Mouse (Mus musculus): ENCODE data around the gene Cox14. TPM values are rescaled to one million over a fixed set of nuclear protein-coding genes. Genes with fewer than 3 reads are reported as not detected.

Gene Cox14
- polyA plus RNA-seq, 1 experiment from 2014 or later = 153 TPM

DNA sequence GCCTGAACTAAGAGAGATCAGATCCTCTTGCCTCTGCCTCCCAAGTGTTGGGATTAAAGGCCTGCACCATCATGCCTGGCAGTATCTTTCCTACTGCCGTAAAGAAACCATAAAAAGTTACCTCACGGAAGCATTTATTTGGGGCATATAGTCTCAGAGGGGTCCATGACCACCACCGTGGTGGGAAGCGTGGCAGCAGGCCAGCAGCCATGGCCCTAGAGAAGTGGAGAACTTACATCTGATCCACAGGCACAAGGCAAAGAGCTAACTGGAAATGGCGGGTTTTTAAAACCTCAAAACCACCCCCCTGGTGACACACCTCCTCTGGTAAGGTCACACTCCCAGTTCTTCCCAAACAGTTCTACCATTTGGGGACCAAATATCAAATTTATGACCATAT lies 2.8 kb downstream of the Cox14 start:
- peaks cover 22% of the 10 kb centered on the region for H3K4me1 ChIP-seq (replicated peaks; ENCODE audit: control insufficient read depth, insufficient read depth, low read length)
- H3K4me2 ChIP-seq = no peak overlapping the region
- no peak overlapping the region for H3K4me3 ChIP-seq (ENCODE audit: low read depth, low read length)
- H3K9me3 ChIP-seq (ENCODE audit: control insufficient read depth, low read length) = peaks cover 5% of the 10 kb centered on the region; the same call in 1 of the 2 replicates
- peaks cover 20% of the 10 kb centered on the region for H3K36me3 ChIP-seq (ENCODE audit: control insufficient read depth, insufficient read depth, low read length)
- no peak overlapping the region for H3K27ac ChIP-seq (ENCODE audit: low read depth, low read length)
- H3K27me3 ChIP-seq (replicated peaks; ENCODE audit: control insufficient read depth, insufficient read depth, low read length) = no peaks in the 10 kb centered on the region
- WGBS = 91% methylated on average over 5 of the region's 5 CpGs
- no peak overlapping the region for H3K9ac ChIP-seq (ENCODE audit: low read depth, low read length)
- ATAC-seq (replicated peaks; ENCODE audit: low FRiP score) (no peak), DNase-seq (ENCODE audit: low spot score) (no peak)

- ATAC-seq (replicated peaks; ENCODE audit: low FRiP score) (no peak), DNase-seq (ENCODE audit: low spot score) (no peak)
- H3K4me3 ChIP-seq (ENCODE audit: low read depth, low read length) = no peak overlapping the region
- no peak overlapping the region for H3K27ac ChIP-seq (ENCODE audit: low read depth, low read length)
- H3K4me2 ChIP-seq = no peak overlapping the region
- H3K4me1 ChIP-seq (replicated peaks; ENCODE audit: control insufficient read depth, insufficient read depth, low read length) = peaks cover 12% of the 10 kb centered on the region
- no peaks in the 10 kb centered on the region for H3K27me3 ChIP-seq (replicated peaks; ENCODE audit: control insufficient read depth, insufficient read depth, low read length)
- WGBS = 98% methylated on average over 3 of the region's 4 CpGs
- H3K9ac ChIP-seq (ENCODE audit: low read depth, low read length) = no peak overlapping the region
- peaks cover 20% of the 10 kb centered on the region for H3K36me3 ChIP-seq (ENCODE audit: control insufficient read depth, insufficient read depth, low read length)
- peaks cover 5% of the 10 kb centered on the region; the same call in 1 of the 2 replicates for H3K9me3 ChIP-seq (ENCODE audit: control insufficient read depth, low read length)
These were observed 3.8 kb downstream of the Cox14 start for GRCm38 (mm10) chr15:99729056-99729783.

DNA sequence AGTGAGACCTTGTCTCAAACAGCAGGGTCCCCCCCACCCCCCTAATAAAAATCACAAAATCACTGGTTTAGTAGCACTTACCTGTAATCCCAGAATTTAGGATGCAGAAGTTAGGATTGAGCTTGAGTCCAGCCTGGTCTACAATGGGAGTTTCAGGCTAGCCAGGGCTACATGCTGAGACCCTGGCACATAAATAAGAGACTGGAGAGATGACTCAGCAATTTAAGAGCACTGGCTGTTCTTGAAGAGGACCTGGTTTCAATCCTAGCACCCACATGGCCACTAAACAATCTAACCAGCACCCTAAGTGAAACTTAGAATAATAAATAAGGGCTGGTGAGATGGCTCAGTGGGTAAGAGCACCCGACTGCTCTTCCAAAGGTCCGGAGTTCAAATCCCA lies 5.7 kb downstream of the Cox14 start:
- no peak overlapping the region for H3K4me2 ChIP-seq
- no peaks in the 10 kb centered on the region for H3K27me3 ChIP-seq (replicated peaks; ENCODE audit: control insufficient read depth, insufficient read depth, low read length)
- no peak overlapping the region for H3K9ac ChIP-seq (ENCODE audit: low read depth, low read length)
- 87% methylated on average over 2 of the region's 2 CpGs for WGBS
- ATAC-seq (replicated peaks; ENCODE audit: low FRiP score) = no peak
- 0 out of 2 replicates have a peak, but pooled peaks cover 4% of the 10 kb centered on the region for H3K4me1 ChIP-seq (replicated peaks; ENCODE audit: control insufficient read depth, insufficient read depth, low read length)
- H3K9me3 ChIP-seq (ENCODE audit: control insufficient read depth, low read length) = peaks cover 5% of the 10 kb centered on the region; the same call in 1 of the 2 replicates
- H3K36me3 ChIP-seq (ENCODE audit: control insufficient read depth, insufficient read depth, low read length) = peaks cover 20% of the 10 kb centered on the region
- H3K4me3 ChIP-seq (ENCODE audit: low read depth, low read length) = no peak overlapping the region
- no peak overlapping the region for H3K27ac ChIP-seq (ENCODE audit: low read depth, low read length)
- no peak for DNase-seq (ENCODE audit: low spot score)

DNA sequence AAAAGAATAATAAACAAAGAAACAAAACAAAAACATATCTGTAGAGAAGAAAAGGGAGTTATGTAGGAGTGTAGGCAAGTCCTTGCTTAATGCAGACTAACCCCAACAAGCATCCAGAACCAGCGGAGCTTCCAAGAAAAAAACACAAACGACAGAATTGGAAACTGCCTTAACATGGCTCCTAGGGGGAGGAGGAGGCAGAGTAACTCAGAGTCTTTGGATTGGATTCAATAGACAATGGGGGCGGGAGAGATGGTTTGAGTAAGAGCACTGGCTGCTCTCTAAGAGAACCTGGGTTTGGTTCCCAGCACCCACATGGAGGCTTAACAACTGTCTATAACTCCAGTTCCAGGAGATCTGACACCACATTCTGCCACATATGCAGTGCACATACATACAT lies 6.3 kb downstream of the Cox14 start:
- no peak overlapping the region for H3K9ac ChIP-seq (ENCODE audit: low read depth, low read length)
- 88% methylated on average over 3 of the region's 3 CpGs for whole genome bisulfite sequencing

GRCm38 (mm10) chr15:99733186-99733585 lies 7.8 kb downstream of the Cox14 start:
- DNase-seq (ENCODE audit: low spot score) (no peak), ATAC-seq (replicated peaks; ENCODE audit: low FRiP score) (no peak)
- Histone ChIP-seq H3K4me1 (replicated peaks; ENCODE audit: control insufficient read depth, insufficient read depth, low read length) (no peaks in the 10 kb centered on the region), H3K27me3 (replicated peaks; ENCODE audit: control insufficient read depth, insufficient read depth, low read length) (no peaks in the 10 kb centered on the region), H3K9me3 (ENCODE audit: control insufficient read depth, low read length) (peaks cover 5% of the 10 kb centered on the region; the same call in 1 of the 2 replicates), H3K4me2 (no peak overlapping the region), H3K36me3 (ENCODE audit: control insufficient read depth, insufficient read depth, low read length) (peaks cover 18% of the 10 kb centered on the region; the same call in 1 of the 2 replicates), H3K9ac (ENCODE audit: low read depth, low read length) (no peak overlapping the region), H3K4me3 (ENCODE audit: low read depth, low read length) (no peak overlapping the region), H3K27ac (ENCODE audit: low read depth, low read length) (no peak overlapping the region)
- WGBS = 94% methylated on average over 5 of the region's 5 CpGs

More for the DNA sequence above, 6.3 kb downstream of the Cox14 start:
- Histone ChIP-seq H3K9me3 (ENCODE audit: control insufficient read depth, low read length) (peaks cover 5% of the 10 kb centered on the region; the same call in 1 of the 2 replicates), H3K4me3 (ENCODE audit: low read depth, low read length) (no peak overlapping the region), H3K36me3 (ENCODE audit: control insufficient read depth, insufficient read depth, low read length) (peaks cover 21% of the 10 kb centered on the region), H3K27ac (ENCODE audit: low read depth, low read length) (no peak overlapping the region), H3K4me1 (replicated peaks; ENCODE audit: control insufficient read depth, insufficient read depth, low read length) (0 out of 2 replicates have a peak, but pooled peaks cover 1% of the 10 kb centered on the region), H3K4me2 (no peak overlapping the region), H3K27me3 (replicated peaks; ENCODE audit: control insufficient read depth, insufficient read depth, low read length) (no peaks in the 10 kb centered on the region)
- DNase-seq (ENCODE audit: low spot score) (no peak), ATAC-seq (replicated peaks; ENCODE audit: low FRiP score) (no peak)

DNA sequence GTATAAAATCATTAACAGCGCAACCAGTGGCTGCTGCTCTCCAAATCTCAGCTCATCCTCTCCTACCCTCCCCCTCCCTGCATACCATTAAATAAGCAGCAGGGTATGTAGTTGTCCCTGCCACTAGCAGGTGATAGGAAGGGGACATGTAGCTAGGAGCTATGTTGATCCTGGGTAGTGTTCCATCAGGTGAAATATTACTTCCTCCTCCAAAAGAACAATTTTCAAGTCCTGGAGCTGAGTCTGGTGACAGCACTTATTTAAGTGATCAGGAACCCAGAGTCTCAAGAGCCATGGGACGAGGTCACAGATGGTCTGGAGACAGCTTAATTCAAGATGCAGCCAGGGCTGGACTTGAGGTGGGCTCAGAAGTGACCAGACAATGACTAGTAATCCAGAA lies 10.2 kb downstream of the Cox14 start:
- WGBS = 87% methylated on average over 2 of the region's 2 CpGs

GRCm38 (mm10) chr15:99736675-99737074 lies 11.3 kb downstream of the Cox14 start:
- H3K4me1 ChIP-seq (replicated peaks; ENCODE audit: control insufficient read depth, insufficient read depth, low read length) = no peaks in the 10 kb centered on the region
- H3K27me3 ChIP-seq (replicated peaks; ENCODE audit: control insufficient read depth, insufficient read depth, low read length) = no peaks in the 10 kb centered on the region
- no peaks in the 10 kb centered on the region for H3K9me3 ChIP-seq (ENCODE audit: control insufficient read depth, low read length)
- no peak overlapping the region for H3K4me2 ChIP-seq
- H3K36me3 ChIP-seq (ENCODE audit: control insufficient read depth, insufficient read depth, low read length) = peaks cover 10% of the 10 kb centered on the region; the same call in 1 of the 2 replicates
- H3K9ac ChIP-seq (ENCODE audit: low read depth, low read length) = no peak overlapping the region
- no peak overlapping the region for H3K4me3 ChIP-seq (ENCODE audit: low read depth, low read length)
- no peak for DNase-seq (ENCODE audit: low spot score)
- H3K27ac ChIP-seq (ENCODE audit: low read depth, low read length) = no peak overlapping the region
- WGBS = 93% methylated on average over 11 of the region's 11 CpGs
- ATAC-seq (replicated peaks; ENCODE audit: low FRiP score) = no peak

More for the DNA sequence above, 10.2 kb downstream of the Cox14 start:
- Histone ChIP-seq H3K27me3 (replicated peaks; ENCODE audit: control insufficient read depth, insufficient read depth, low read length) (no peaks in the 10 kb centered on the region), H3K4me3 (ENCODE audit: low read depth, low read length) (no peak overlapping the region), H3K36me3 (ENCODE audit: control insufficient read depth, insufficient read depth, low read length) (peaks cover 13% of the 10 kb centered on the region; the same call in 1 of the 2 replicates), H3K27ac (ENCODE audit: low read depth, low read length) (no peak overlapping the region), H3K4me2 (no peak overlapping the region), H3K9ac (ENCODE audit: low read depth, low read length) (no peak overlapping the region), H3K9me3 (ENCODE audit: control insufficient read depth, low read length) (no peaks in the 10 kb centered on the region), H3K4me1 (replicated peaks; ENCODE audit: control insufficient read depth, insufficient read depth, low read length) (no peaks in the 10 kb centered on the region)
- ATAC-seq (replicated peaks; ENCODE audit: low FRiP score) (no peak), DNase-seq (ENCODE audit: low spot score) (no peak)

- H3K4me1 ChIP-seq (replicated peaks; ENCODE audit: control insufficient read depth, insufficient read depth, low read length) = no peaks in the 10 kb centered on the region
- DNase-seq (ENCODE audit: low spot score) (no peak), ATAC-seq (replicated peaks; ENCODE audit: low FRiP score) (no peak)
- H3K9me3 ChIP-seq (ENCODE audit: control insufficient read depth, low read length) = no peaks in the 10 kb centered on the region
- no peaks in the 10 kb centered on the region for H3K27me3 ChIP-seq (replicated peaks; ENCODE audit: control insufficient read depth, insufficient read depth, low read length)
- H3K4me2 ChIP-seq = no peak overlapping the region
- no peak overlapping the region for H3K9ac ChIP-seq (ENCODE audit: low read depth, low read length)
- H3K36me3 ChIP-seq (ENCODE audit: control insufficient read depth, insufficient read depth, low read length) = peaks cover 10% of the 10 kb centered on the region; the same call in 1 of the 2 replicates
- no peak overlapping the region for H3K27ac ChIP-seq (ENCODE audit: low read depth, low read length)
- H3K4me3 ChIP-seq (ENCODE audit: low read depth, low read length) = no peak overlapping the region
- 92% methylated on average over 4 of the region's 4 CpGs for WGBS
These were observed 14.8 kb downstream of the Cox14 start for GRCm38 (mm10) chr15:99740229-99740628.

GRCm38 (mm10) chr15:99754204-99754603 lies 28.8 kb downstream of the Cox14 start:
- Histone ChIP-seq H3K4me2 (no peak overlapping the region), H3K4me3 (ENCODE audit: low read depth, low read length) (no peak overlapping the region), H3K27ac (ENCODE audit: low read depth, low read length) (no peak overlapping the region), H3K4me1 (replicated peaks; ENCODE audit: control insufficient read depth, insufficient read depth, low read length) (no peaks in the 10 kb centered on the region), H3K27me3 (replicated peaks; ENCODE audit: control insufficient read depth, insufficient read depth, low read length) (no peaks in the 10 kb centered on the region), H3K9me3 (ENCODE audit: control insufficient read depth, low read length) (no peaks in the 10 kb centered on the region), H3K36me3 (ENCODE audit: control insufficient read depth, insufficient read depth, low read length) (no peaks in the 10 kb centered on the region), H3K9ac (ENCODE audit: low read depth, low read length) (no peak overlapping the region)
- WGBS = 63% methylated on average over 3 of the region's 3 CpGs
- no peak for DNase-seq (ENCODE audit: low spot score)
- ATAC-seq (replicated peaks; ENCODE audit: low FRiP score) = no peak

Data from liver, embryonic 11.5 days (tissue).